Mouse (Mus musculus) layer of hippocampus, adult 8-10 months (tissue): ENCODE data around the gene Atp11b. TPM values are rescaled to one million over a fixed set of nuclear protein-coding genes. Genes with fewer than 3 reads are reported as not detected.

ENCODE experiments used
- DNase-seq, 2 experiments: peaks; one replicate each; pipeline ENCODE4 v3.0.0; 2022; ENCODE audit warnings: low spot score in 2 of 2
- total RNA-seq, 4 experiments: library from RNA; stranded (reverse); gene quantifications; 2 replicates each; pipeline ENCODE4 v1.2.4; 2022

The Atp11b gene
- total RNA-seq, result 100 to 1,000 TPM in 1 of 4 experiments, 10 to 100 TPM in 3; 78.9 to 101 (median 89.8) TPM

DNA sequence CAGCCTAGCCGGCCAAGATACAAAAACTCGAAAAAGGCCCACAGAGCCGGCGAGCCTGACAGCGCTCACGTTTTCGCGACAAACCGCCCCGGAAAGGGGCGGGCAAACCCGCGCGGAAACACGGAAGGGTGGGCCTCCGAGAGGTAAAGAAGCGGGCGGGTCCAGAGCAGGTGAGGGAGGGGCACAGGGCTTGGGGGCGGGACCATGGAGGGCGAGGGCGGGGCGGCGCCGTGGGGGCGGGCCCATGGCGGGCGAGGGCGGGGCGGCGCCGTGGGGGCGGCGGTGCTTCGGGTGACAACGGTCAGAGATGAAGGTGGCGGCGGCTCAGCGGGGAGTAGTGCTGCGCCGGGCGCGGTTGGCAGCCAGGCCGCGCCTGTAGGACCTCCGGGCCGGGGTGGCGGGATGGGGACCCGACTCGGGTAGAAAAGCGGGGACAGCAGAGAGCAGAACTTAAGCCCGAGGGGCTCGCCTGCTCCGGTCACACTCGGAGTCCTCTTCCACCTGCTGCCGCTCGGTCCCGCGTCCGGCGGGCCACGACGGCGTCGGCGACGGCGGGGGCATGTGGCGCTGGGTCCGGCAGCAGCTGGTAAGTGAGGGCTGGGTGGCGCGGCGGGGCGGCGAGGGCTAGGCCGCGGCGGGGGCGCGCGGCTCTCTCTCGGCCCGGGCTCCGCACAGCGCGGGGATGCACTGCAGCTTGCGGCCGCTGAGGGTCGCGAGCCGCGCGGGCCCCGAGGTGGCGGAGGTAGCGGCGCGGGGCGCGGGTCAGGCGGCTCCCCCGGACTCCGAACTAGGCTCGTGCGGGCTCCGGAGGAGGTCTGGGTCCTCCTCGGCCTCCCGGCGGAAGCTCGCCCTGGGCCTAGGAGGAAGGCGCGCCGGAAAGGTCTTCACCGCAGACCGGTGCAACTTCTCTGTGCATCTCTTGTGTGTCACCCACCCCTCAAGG is at the start of gene Atp11b:
TSS of gene Atp11b (plus strand) at position 282 of the 943 bp plus-strand sequence.
- peak; percentile 37 to 59 for DNase-seq

DNA sequence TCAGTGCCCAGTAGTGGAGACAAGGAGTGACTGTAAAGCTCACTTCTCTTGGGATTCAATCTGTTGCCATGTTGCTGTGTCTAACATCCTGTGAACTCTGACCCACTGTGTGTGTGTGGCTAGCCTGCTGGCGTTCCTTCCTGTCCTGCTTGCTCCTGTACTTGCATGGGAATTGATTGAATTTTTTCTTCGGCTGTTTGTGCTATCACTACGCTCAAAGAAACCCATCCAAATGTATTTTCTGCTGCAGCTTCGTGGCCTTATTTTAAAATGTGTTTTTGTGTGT is 49.6 kb upstream of the Atp11b start:
- DNase-seq, result no peak

DNA sequence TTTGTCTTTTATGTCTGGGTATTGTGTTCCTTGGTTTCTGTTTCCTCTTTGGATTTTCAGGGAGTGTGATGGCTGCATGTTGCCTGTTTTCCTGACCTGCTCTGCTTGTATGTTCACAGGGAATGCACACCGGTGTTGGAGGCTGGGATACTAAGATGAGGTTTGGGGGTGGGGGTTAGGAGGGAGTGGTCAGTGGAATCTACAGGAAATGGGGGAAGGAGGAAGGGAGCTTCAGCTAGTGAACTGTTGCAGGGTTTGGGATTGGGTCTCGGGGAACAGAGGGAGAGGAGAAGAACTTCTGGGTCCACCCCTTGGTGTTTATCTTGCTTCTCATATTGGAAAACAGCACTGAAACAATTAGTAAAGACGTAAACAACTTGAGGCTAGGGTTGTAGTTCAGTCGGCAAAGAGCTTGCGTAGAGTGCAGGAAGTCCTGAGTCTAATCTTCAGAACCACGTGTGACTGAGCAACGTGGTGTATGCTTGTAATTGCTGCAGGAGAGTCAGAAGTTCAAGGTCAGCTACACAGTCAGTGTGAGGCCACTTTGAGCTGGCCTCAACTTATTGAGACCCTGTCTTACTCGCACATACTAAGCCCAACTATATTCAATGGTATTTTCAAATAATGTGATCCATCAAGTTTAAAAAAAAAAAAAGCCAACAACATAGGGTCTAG is 34.2 kb upstream of the Atp11b start:
- no peak for DNase-seq

DNA sequence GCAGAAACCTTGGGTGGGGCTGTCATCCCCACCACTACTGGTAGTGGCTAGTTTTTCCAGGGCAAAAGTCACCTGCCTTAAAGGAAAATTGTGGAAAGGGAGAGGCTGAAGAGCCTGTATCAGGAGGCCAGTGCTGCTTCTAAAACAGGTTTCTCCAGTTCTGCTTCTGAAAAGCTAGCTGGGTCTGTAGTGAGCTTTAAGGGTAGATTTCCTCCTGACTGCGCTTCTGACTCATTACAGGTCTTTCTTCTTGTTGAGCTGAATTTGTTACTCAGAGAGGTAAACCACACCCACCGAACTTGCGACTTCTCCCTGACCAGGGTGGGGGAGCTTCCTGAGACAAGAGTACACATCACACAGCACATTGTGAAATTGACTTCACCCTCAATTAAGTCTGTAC is 33.1 kb upstream of the Atp11b start:
- DNase-seq, result no peak

DNA sequence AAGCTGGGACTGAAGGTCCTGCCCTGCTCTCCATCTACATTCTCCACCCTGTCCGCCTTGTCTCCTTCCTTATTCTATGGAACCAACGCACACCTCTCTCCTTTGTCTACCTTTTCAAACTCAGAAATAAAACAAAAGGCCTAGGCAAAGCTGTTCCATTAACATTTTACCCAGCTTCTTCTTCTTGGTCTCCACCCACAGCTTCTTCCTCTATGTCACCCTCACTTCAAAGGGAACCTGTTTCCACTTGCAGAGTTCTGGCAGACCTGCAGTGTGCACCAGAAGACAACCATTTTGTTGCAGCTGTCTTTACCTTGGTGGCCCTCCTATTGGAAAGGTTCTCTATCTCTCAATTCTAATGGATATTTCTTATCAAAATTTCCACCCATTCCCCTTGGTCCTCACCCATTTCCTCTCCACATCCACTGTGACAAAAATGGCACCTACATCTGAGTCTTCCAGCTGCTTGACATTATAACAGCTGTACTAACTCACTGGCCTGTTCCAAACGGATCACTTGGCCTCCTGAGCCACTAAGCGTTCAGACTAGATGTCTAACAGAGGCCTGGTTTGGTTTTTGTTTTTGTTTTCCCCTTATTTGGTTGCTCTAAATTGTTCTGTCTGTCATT is 32.0 kb upstream of the Atp11b start:
- no peak for DNase-seq

DNA sequence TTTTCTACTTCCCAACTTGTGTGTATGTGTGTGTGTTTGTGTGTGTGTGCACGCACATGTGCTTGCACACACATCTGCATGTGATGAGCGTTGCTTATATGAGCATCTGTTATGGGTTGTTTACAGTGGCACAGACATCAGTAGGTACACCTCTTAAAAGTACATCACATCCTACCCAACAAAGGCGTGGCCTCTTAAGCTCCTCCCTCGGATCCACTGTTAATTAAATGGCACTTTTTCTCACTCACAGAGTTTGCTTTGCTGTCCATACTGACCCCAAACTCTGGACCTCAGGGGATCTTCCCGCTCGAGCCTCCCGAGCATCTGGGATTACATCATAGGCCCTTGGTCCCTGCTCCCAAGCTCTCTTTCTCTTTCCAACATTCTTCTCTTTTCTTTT is 31.1 kb upstream of the Atp11b start:
- DNase-seq, result no peak

DNA sequence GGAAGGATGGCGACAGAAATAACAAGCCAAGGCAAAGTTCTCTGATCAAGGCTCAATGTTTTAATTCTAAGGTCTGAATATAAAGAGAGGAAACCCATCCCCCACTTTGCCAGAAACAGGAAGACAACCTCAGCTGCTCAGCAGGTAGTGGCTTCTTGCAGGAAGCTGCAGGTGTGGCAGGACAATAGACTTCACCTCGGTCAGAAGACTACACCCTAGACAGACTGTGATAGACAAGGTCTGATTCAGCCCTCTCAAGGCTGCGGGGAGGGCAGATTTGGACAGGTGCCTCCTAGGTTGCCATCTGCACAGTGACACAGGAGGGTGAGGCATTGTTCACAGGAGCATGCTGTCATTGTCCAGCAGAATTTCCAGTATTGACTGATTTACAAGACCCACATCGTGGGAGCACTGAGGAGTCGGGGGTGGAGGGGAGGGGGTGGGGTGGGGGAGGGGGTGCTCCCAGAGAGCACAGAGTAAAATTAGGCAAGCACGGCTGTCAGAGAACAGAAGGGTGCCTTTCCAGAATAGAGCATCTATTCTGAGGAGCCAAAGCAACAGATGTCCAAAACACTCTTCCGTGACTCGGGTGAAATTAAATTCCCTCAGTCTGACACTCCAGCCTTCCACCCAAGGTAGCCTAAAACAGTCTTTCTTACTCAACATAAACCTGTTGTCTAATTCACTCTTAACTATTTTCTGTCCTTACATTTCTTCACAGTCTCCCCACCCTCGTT is 30.2 kb upstream of the Atp11b start:
- peak in 1 of 2 experiments; percentile 14 for DNase-seq

DNA sequence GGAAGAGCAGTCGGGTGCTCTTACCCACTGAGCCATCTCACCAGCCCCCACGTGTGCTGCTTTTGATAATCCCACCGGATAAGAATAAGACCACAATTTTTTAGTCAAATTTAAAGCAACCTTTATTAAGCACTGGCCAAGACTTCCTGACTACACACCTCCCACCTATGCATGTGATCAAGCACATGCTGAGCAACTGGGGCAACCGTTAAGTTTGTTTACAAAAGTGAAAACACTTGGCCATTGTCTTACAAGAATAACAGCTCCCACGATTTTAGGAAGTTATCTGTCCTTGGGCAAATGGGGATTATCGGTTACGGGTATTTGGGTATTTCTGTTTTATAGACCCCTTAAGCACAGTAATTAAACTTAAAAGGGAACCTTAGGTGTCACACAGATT is 28.8 kb upstream of the Atp11b start:
- no peak for DNase-seq

DNA sequence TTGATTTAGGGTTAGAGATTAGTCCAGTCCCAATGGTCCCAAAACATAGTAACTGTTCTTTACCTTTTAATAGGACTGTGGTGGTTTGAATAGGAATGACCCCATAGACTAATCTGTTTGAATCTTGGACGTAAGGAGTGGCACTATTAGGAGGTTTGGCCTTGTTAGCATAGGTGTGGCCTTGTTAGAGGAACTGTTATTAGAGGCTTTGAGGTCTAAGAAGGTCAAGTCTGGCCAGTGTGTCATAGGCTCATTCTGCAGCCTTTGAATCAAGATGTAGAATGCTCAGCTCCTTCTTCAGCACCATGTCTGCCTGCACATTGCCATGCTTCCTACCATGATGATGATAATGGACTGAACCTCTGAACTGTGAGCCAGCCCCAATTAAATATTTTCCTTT is 27.0 kb upstream of the Atp11b start:
- DNase-seq, result no peak

DNA sequence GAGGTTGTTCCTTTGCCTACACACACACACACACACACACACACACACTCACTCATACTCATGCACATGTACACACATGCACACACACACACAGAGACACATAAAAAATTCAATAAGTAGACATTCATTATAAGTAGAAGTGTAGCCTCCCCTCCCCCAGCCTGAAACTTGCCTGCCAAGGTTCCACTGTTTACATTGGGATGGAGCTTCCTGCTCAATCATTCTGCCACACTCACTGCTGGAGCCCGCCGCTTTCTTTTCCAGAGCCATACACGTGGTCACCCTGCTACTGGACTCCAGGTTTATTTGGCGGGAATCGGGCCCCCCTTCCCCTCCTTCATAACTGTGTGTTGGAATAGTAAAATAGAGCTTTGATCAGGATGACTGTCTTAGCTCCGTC is 24.4 kb upstream of the Atp11b start:
- DNase-seq, result no peak

DNA sequence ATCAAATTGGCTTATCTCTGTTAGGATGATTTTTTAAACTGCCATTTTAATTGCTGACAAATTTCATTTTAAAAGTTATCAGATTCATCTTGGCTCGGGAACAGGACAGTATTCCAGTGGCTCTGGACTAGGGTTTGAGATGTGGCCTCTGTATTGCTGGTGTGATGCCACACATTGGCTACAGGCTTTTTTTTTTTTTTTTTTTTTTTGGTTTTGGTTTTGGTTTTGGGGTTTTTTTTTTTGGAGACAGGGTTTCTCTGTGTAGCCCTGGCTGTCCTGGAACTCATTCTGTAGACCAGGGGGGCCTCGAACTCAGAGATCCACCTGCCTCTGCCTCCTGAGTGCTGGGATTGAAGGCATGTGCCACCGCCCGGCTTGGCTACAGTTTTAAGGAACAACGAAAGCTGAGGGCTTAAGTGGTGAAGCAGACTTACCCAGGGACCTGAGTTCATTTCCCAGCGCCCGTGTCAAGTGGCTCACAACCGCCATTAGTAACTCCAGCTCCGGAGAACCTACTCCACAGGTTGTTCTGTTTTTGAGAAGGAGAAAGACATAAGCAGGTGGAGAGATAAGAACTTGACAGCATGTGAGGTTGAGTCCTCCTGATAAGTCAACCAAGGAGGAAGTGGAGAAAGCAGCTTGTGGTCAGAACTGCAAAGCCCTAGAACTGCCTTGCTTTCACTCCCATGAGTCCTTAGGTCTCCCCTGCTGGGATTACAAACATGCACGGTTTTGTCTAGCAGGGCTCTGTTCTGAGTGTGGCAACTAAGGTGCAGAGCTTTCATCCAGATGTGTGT is 21.7 kb upstream of the Atp11b start:
- no peak for DNase-seq

DNA sequence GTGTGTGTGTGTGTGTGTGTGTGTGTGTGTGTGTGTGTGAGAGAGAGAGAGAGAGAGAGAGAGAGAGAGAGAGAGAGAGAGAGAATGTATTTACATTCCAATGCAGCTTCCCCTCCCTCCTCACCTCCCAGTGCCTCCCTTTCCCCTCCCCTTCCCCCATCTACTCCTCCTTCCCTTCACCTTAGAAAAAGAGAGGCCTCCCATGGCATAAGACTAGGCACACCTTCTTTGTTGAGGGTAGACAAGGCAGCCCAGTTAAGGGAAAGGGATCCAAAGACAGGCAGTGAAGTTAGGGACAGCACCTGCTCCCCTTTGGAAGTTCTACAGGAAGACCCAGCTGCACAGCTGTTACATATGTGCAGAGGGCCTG is 21.1 kb upstream of the Atp11b start:
- DNase-seq, result no peak

DNA sequence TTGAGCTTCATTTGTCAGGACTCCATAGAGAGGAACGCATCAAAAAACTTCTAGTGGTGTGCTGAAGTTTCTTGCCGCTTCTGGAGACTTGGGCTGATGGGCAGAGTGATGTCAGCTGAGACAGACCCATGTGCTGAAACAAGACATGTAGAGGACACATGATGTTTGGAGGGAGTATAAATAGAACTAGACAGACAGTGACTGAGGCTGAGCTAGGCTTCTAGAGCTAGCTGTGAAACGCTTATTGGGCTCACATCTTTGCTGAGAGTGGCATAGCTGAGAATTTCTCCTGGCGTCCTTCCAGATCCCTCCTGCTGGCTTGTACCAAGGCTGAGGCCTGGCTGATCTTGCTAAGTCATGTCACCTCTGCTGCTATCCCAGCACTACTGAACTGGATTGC is 19.4 kb upstream of the Atp11b start:
- no peak for DNase-seq

DNA sequence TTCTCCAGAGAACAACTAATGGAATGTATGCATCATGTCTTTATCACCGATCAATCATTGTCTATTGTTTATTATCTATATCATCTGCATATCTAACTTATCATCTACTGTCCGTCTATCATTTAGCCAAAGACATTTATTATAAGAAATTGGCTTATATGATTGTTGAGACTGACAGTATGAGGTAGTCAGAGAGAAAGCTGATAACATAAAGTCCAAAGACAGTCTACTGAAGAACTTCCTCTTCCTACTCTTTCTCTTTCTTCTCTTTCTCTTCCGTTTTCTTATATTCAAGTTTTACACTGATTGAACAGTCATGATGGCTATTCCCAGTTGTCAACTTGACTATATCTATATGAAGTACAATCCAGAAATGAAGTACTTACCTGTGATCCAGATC is 15.8 kb upstream of the Atp11b start:
- DNase-seq, result no peak

DNA sequence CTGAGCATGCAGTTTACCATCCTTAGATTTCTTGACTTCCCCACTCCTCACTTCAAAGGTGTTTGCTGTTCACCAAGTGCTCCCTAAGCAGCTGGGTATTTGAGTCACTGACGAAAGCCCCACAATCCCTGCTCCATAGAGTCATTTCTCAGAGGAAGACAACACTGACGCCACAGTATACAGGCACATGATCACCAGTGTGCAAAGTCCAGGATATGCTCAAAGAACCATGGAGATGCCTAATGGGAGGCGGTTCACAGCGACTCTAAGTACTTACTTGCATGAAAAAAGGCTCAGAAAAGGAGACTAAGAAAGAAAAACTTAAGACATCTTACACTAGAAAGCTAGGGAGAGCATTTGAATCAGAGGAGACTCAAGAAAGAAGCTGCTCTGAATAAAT is 8.9 kb upstream of the Atp11b start:
- DNase-seq, result no peak

DNA sequence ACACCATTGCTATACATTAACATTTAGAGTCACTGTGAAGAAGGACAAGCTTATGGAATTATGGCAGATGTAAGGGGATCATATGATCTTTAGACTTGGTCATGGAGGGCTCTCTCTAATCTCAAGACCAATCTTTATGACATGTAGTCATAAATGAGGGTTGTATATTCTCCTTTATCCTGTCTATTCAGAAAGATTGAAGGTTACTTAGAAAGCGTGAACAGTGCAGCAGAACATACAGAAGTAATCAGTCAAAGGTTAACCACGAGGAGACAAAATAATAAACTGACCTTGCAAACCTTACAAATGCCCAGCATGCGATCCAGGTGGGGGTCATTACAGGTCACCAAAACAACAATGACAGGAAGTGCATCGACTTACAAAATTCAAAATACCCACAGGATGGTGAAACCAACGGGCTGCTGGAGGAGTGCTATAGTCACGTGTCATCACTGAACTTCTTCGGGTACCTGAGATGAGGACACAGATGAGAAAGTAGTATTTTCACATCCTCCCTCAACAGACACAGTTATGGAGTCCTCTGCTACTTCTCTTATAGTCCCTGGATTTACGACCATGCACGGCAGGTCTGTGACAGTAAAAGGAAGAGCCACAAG is 7.0 kb upstream of the Atp11b start:
- DNase-seq, result no peak

DNA sequence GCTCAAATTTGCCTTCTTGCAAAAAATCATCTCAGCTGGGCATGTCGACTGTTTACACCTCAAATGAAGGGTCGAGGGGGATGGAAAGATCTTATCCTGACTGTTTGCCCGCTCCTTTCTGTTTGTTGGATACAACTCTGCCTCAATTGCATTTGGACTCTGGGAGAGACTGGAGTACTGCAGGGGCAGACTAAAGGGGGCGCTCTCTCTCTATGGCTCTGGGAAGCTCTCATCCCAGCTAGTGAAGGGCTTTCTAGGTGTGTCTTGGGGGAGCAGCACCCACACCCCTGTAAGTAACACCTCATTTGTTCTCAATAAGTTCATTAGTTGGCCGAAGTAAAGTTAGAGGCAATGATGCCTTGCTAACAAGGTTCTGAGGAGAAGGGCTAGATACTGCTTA is 3.6 kb upstream of the Atp11b start:
- no peak for DNase-seq

DNA sequence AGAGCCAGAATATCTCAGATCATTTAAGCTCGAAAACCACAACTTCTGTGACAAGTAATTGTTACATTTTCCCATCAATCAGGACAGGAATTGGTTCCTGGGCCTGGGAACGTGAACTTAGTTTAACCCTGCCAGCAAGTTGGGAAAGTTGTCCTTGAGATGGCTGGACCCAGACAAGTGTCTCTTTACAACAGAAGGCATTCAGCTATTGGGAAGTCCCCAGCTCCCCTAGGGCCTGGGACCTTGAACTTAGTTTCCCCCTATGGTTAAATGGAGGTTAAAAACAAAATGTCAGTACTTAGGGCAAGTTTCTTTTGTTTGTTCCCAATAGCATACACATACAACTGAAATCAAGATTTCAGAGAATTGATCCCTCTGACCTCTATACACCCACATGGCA is 2.2 kb upstream of the Atp11b start:
- no peak for DNase-seq

DNA sequence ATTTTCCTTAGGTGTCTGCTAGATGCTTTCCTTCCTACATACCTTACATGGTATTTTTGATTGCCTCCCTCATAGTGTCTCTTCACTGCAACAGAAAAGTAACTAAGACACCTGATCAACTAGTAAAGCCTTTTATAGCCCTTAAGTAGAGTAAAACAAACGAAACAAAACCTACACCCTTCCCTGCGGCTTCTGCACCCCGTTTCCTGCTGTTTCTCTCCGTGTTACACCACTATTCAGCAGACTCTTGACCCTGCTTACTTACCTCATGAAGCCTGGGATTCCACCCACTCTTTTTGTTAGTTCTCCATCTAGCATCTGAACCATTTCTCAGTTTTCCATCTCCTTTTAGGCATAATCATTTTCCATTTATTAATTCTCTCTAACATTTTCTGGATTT is 8.8 kb downstream of the Atp11b start:
- DNase-seq, result no peak
